Mouse (Mus musculus): ENCODE data around the gene Olfr1053.
"Not testable (repeated sequence)": the region's sequence is repeated elsewhere in the genome, so short reads cannot be mapped to it uniquely, and the experiment has no call there.

Gene Olfr1053

GRCm38 (mm10) chr2:86315184-86315583, at the start of gene Olfr1053:
Gene Olfr1053, minus strand, starts transcription at chr2:86315284.
- DNase-seq, result no peak

GRCm38 (mm10) chr2:86362369-86362768, 47.3 kb upstream of the Olfr1053 start, which contains the start of gene Olfr1056:
Gene Olfr1056, minus strand, starts transcription at chr2:86362469.
- DNase-seq, result no peak

- DNase-seq, result not testable (repeated sequence)
Observed at GRCm38 (mm10) chr2:86351751-86352150, 36.7 kb upstream of the Olfr1053 start.

- no peak for DNase-seq
Observed at GRCm38 (mm10) chr2:86350184-86350583, 35.1 kb upstream of the Olfr1053 start, which contains the start of gene Olfr1055. Gene Olfr1055, minus strand, starts transcription at chr2:86350284.

GRCm38 (mm10) chr2:86335333-86335732, 20.2 kb upstream of the Olfr1053 start, which contains the start of gene Olfr1054:
Gene Olfr1054, minus strand, starts transcription at chr2:86335433.
- DNase-seq, result no peak

- DNase-seq, result no peak
Observed at GRCm38 (mm10) chr2:86292155-86292554, 22.9 kb downstream of the Olfr1053 start, which contains the start of gene Olfr1052. Gene Olfr1052, plus strand, starts transcription at chr2:86292455.

GRCm38 (mm10) chr2:86278988-86279387, 36.1 kb downstream of the Olfr1053 start, which contains the start of gene Olfr1051:
Gene Olfr1051, minus strand, starts transcription at chr2:86279088.
- DNase-seq, result not testable (repeated sequence)
